Mouse (Mus musculus) embryonic facial prominence, embryonic 12.5 days (tissue): ENCODE data around the gene Selenof. TPM values are rescaled to one million over a fixed set of nuclear protein-coding genes. Genes with fewer than 3 reads are reported as not detected.
"Not testable (repeated sequence)": the region's sequence is repeated elsewhere in the genome, so short reads cannot be mapped to it uniquely, and the experiment has no call there.

ENCODE experiments used
- ATAC-seq: fragments of 200-750 bp; cut with Nextera tagmentation; 2 replicates; pipeline ENCODE4 v1.8.0; 2017; ENCODE audit not compliant: insufficient number of reproducible peaks, insufficient read depth, low FRiP score, low TSS enrichment
- H3K27ac ChIP-seq: fragments of 300-500 bp; sonication (generic); 2 replicates; pipeline ENCODE4 v1.5.1; 2016; ENCODE audit warnings: mild to moderate bottlenecking
- H3K27me3 ChIP-seq: fragments of 300-500 bp; sonication (generic); 2 replicates; pipeline ENCODE4 v1.6.1; 2016; ENCODE audit warnings: mild to moderate bottlenecking, moderate library complexity
- H3K36me3 ChIP-seq: fragments of 300-500 bp; sonication (generic); 2 replicates; pipeline ENCODE4 v1.6.1; 2016; ENCODE audit warnings: mild to moderate bottlenecking
- H3K4me1 ChIP-seq: fragments of 300-500 bp; sonication (generic); 2 replicates; pipeline ENCODE4 v1.6.1; 2016
- H3K4me2 ChIP-seq: fragments of 300-500 bp; sonication (generic); replicated peaks from 2 replicates; pipeline ENCODE4 v1.6.1; 2016; ENCODE audit warnings: mild to moderate bottlenecking, moderate library complexity
- H3K4me3 ChIP-seq: fragments of 300-500 bp; sonication (generic); 2 replicates; pipeline ENCODE4 v1.5.1; 2016; ENCODE audit warnings: mild to moderate bottlenecking
- H3K9ac ChIP-seq: fragments of 300-500 bp; sonication (generic); 2 replicates; pipeline ENCODE4 v1.6.1; 2016; ENCODE audit warnings: mild to moderate bottlenecking, moderate library complexity
- H3K9me3 ChIP-seq: fragments of 300-500 bp; sonication (generic); 2 replicates; pipeline ENCODE4 v1.6.1; 2016; ENCODE audit warnings: mild to moderate bottlenecking, moderate library complexity
- WGBS: fragments of 180-500 bp; shearing (Covaris S2); methylation state at CpG from one replicate; pipeline ENCODE4 v1.1.7; 2016; 5-methylcytosine and 5-hydroxymethylcytosine counted together
- polyA plus RNA-seq: library from polyadenylated mRNA; unstranded; fragments of >200 nt; fragmentation: Nextera tagmentation; extraction: Ambion mirVana; gene quantifications from 2 replicates; pipeline ENCODE4 v1.2.1, GENCODE M21; 2016

The Selenof gene
- polyA plus RNA-seq, 1 experiment from 2014 or later, result 511 TPM

DNA sequence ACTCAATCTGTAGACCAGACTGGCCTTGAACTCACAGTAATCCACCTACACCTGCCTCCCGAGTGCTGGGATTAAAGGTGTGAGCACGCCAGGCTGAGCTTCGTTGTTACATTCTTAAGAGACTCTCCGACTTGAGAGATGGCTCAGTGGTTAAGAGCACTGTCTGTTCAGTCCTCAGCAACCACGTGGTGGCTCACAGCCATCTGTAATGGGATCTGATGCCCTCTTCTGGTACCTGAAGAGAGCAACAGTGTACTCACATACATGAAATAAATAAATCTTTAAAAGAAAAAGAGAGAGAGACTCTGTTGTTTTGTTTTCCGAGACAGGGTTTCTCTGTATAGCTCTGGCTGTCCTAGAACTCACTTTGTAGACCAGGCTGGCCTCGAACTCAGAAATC, 35.7 kb downstream of the Selenof start:
- H3K36me3 ChIP-seq, H3K4me2 ChIP-seq, H3K4me1 ChIP-seq, H3K9me3 ChIP-seq, H3K9ac ChIP-seq, ATAC-seq, H3K27ac ChIP-seq, H3K4me3 ChIP-seq, H3K27me3 ChIP-seq: not testable (repeated sequence)
- 71% methylated on average over 7 of the region's 7 CpGs for WGBS

DNA sequence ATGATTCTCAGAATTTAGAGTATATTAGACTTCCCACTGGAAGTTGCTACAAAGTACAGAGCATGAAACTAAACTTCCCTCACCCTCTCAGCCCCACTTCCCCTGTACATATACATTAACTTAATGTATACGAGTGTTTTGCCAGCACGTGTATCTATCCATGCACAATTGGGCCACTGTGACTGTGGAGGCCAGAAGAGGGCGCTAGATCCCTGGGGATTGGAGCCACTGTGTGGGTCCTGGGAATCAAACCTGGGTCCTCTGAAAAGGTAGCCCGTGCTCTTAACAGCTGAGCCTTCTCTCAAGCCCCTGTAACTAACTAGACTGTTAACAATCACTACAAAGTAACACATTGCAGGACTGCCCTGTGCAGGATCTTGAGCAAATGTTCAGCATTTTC, 36.3 kb downstream of the Selenof start:
- Histone ChIP-seq H3K36me3 (no peaks in the 10 kb centered on the region), H3K9me3 (0 out of 2 replicates have a peak, but pooled peaks cover 5% of the 10 kb centered on the region), H3K27me3 (no peaks in the 10 kb centered on the region), H3K4me2 (no peak overlapping the region), H3K9ac (no peak overlapping the region), H3K27ac (no peak overlapping the region), H3K4me1 (0 out of 2 replicates have a peak, but pooled peaks cover 5% of the 10 kb centered on the region), H3K4me3 (no peak overlapping the region)
- WGBS, result 65% methylated on average over 4 of the region's 4 CpGs
- no peak for ATAC-seq

DNA sequence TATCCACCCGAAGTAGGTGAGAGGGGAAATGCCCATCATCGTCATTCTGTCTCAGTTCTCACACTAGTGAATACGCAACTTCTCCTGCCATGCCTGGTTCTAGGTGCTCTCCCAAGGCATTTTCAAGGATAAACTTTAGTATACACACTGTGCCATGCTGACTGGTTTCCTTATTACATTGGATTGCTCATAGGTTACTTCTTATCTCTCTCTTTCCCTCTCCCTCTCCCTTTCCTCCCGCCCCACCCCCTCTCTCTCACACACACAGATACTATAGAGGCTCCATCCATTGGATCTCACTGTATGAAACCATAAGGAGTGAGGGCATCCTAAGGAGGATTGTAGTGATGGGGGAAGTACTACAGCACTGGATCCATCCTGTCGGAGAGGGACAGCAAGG, 38.0 kb downstream of the Selenof start:
- Histone ChIP-seq H3K27ac (no peak overlapping the region), H3K4me2 (no peak overlapping the region), H3K36me3 (no peaks in the 10 kb centered on the region), H3K4me1 (peaks cover 12% of the 10 kb centered on the region; the same call in 1 of the 2 replicates), H3K4me3 (no peak overlapping the region), H3K9me3 (0 out of 2 replicates have a peak, but pooled peaks cover 5% of the 10 kb centered on the region), H3K9ac (no peak overlapping the region), H3K27me3 (no peaks in the 10 kb centered on the region)
- WGBS, result 84% methylated on average over 5 of the region's 5 CpGs
- no peak for ATAC-seq

DNA sequence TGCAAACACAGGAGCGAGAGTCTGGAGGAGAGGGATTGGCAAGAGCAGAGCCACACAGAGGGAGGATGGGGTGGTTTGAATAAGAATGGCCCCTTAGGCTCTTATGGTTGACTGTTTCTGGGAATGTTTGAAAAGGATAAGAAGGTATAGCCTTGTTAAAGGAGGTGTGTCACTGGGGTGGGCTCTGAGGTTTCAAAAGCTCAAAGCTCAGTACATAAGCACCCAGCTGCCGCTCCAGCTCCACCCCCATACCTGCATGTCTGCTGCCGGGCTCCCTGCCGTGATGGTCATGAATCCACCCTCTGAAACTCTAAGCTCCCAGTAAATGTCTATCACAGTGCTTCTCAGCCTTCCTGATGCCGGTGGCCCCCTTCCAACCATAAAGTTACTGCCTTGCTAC, 40.7 kb downstream of the Selenof start:
- 45% methylated on average over 5 of the region's 5 CpGs for WGBS
- Histone ChIP-seq H3K36me3 (no peaks in the 10 kb centered on the region), H3K27me3 (no peaks in the 10 kb centered on the region), H3K4me2 (no peak overlapping the region), H3K4me1 (peaks cover 12% of the 10 kb centered on the region; the same call in 1 of the 2 replicates), H3K9ac (no peak overlapping the region), H3K9me3 (0 out of 2 replicates have a peak, but pooled peaks cover 5% of the 10 kb centered on the region), H3K4me3 (no peak overlapping the region), H3K27ac (no peak overlapping the region)
- no peak for ATAC-seq

DNA sequence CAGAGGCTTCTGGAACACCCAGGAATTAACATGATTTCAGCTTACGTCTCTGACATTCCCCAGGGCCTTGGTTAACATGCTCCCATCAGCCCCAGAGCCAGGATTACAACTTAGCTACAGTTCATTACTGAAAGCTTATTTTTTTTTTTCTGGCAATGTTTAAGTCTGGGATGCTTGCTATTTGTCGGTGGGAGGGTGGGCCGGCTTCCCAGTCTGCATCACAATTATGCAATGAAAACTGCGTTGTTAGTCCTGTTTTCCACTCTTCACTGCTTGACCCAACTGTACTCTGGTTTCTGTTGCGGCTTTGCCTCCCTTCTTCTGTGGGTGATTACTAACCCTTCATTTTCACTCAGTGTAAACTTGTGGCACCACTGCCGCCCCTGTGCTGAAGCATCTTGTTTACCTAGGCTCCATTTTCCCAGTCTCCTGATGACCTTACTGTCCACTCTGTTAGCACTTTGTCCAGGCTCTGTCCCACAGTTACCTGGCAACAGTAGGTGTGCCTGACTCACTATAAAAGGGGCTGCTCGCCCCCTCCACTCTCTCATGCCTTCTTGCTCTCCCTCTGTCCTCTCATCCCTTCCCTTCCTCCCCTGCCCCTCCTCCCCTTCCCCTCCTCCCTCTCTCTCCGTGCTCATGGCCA, 41.6 kb downstream of the Selenof start:
- no peaks in the 10 kb centered on the region for H3K36me3 ChIP-seq

DNA sequence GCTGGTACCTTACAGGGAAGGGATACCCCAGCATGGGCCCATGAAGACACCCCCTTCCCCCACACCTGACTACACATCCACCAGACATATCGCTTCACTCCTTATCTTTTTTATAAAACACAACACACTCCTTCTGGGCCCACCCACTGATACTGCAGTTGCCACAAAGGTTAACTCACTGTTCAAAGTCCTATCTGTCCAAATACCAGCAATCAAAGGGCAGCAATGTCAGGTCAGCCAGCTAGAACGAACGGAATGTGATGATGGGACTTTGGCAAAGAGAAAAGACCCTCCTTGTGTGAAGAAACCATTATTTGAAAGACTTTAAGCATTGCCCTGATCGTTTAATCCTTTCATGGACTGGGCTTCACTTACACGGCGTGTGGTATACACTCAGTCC, 42.3 kb downstream of the Selenof start:
- Histone ChIP-seq H3K4me1 (peaks cover 20% of the 10 kb centered on the region; the same call in 1 of the 2 replicates), H3K4me2 (no peak overlapping the region), H3K27ac (0 out of 2 replicates have a peak overlapping the region, but pooled peaks have one; percentile 12), H3K4me3 (no peak overlapping the region), H3K9ac (no peak overlapping the region), H3K27me3 (no peaks in the 10 kb centered on the region), H3K9me3 (0 out of 2 replicates have a peak, but pooled peaks cover 5% of the 10 kb centered on the region), H3K36me3 (no peaks in the 10 kb centered on the region)
- no peak for ATAC-seq
- 78% methylated on average over 6 of the region's 6 CpGs for WGBS

More for the DNA sequence above, 41.6 kb downstream of the Selenof start:
- no peak overlapping the region for H3K4me3 ChIP-seq
- no peaks in the 10 kb centered on the region for H3K27me3 ChIP-seq
- 53% methylated on average over 8 of the region's 8 CpGs for WGBS
- H3K4me1 ChIP-seq, result peaks cover 15% of the 10 kb centered on the region; the same call in 1 of the 2 replicates
- H3K9ac ChIP-seq, result no peak overlapping the region
- no peak overlapping the region for H3K4me2 ChIP-seq
- H3K27ac ChIP-seq, result 0 out of 2 replicates have a peak overlapping the region, but pooled peaks have one; percentile 12
- H3K9me3 ChIP-seq, result 0 out of 2 replicates have a peak, but pooled peaks cover 5% of the 10 kb centered on the region
- no peak for ATAC-seq

DNA sequence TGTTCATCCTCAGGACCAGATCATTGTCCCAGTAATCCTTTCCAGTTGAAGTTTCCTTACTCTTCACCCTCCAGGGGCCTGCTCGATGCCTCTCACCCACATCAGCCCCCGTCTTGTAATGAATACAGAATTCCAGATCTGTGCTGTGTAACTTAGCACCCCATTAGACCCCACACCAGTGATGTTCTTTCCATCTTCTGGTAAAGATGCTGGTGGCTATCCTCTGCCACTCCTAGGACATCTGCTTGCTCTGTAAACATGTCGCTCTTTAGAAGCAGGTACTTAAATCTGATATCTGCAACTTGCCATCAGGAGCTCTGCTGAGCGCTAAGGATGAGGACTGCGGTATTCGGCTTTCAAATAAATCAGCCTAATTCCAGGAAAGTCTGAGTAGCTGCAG, 44.2 kb downstream of the Selenof start:
- no peak for ATAC-seq
- 81% methylated on average over 6 of the region's 6 CpGs for WGBS

DNA sequence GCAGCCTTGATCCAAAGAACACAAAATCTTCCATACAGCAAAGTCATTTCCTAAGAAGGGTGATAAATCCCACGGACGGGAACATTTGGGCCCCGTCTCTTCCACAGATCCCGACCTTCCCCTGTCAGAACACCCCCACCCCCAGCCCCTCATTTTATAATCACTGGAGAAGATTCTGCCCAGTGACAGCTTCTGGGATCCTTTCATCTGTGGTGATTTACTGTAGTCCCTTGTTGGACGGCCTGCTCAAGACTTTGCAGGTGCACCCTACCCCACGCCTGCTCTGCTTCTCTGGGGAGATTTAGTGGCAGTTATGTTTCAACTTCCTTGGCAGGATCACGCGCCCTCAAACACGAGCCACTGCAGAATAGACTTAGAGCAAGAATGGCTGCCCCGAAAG, 44.6 kb downstream of the Selenof start:
- H3K4me2 ChIP-seq, result no peak overlapping the region
- no peak overlapping the region for H3K9ac ChIP-seq
- 85% methylated on average over 10 of the region's 10 CpGs for WGBS
- ATAC-seq, result no peak
- no peaks in the 10 kb centered on the region for H3K36me3 ChIP-seq
- H3K4me3 ChIP-seq, result no peak overlapping the region
- H3K9me3 ChIP-seq, result 0 out of 2 replicates have a peak, but pooled peaks cover 2% of the 10 kb centered on the region
- no peak overlapping the region for H3K27ac ChIP-seq
- peaks cover 20% of the 10 kb centered on the region; the same call in 1 of the 2 replicates for H3K4me1 ChIP-seq
- H3K27me3 ChIP-seq, result no peaks in the 10 kb centered on the region

More for the DNA sequence above, 44.2 kb downstream of the Selenof start:
- H3K4me3 ChIP-seq, result no peak overlapping the region
- no peak overlapping the region for H3K4me2 ChIP-seq
- H3K36me3 ChIP-seq, result no peaks in the 10 kb centered on the region
- 0 out of 2 replicates have a peak, but pooled peaks cover 2% of the 10 kb centered on the region for H3K9me3 ChIP-seq
- H3K27me3 ChIP-seq, result no peaks in the 10 kb centered on the region
- H3K27ac ChIP-seq, result no peak overlapping the region
- H3K4me1 ChIP-seq, result peaks cover 20% of the 10 kb centered on the region; the same call in 1 of the 2 replicates
- H3K9ac ChIP-seq, result no peak overlapping the region

DNA sequence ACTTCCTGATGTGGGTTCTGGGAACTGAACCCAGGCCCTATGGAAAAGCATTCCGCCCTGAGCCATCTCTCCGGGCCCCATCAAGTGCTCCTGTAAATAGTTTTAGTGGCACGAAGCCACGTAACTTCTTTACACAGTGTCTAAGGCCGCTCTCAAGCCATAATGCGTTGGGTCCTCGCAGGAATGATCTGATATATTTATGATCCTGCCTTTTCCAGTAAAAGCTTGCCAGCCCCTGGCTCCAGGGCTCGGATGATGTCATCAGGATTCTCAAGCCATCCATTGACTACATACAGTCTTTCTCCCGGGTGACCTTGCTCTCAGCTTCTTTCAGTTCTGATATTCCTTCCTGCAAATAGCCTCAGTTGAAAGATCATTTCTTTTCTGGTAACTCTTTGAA, 45.4 kb downstream of the Selenof start:
- WGBS, result 85% methylated on average over 9 of the region's 9 CpGs
- no peak for ATAC-seq
- no peaks in the 10 kb centered on the region for H3K36me3 ChIP-seq
- H3K4me3 ChIP-seq, result no peak overlapping the region
- peaks cover 20% of the 10 kb centered on the region; the same call in 1 of the 2 replicates for H3K4me1 ChIP-seq
- H3K9me3 ChIP-seq, result 0 out of 2 replicates have a peak, but pooled peaks cover 2% of the 10 kb centered on the region
- no peak overlapping the region for H3K27ac ChIP-seq
- H3K27me3 ChIP-seq, result no peaks in the 10 kb centered on the region
- no peak overlapping the region for H3K9ac ChIP-seq
- H3K4me2 ChIP-seq, result no peak overlapping the region

DNA sequence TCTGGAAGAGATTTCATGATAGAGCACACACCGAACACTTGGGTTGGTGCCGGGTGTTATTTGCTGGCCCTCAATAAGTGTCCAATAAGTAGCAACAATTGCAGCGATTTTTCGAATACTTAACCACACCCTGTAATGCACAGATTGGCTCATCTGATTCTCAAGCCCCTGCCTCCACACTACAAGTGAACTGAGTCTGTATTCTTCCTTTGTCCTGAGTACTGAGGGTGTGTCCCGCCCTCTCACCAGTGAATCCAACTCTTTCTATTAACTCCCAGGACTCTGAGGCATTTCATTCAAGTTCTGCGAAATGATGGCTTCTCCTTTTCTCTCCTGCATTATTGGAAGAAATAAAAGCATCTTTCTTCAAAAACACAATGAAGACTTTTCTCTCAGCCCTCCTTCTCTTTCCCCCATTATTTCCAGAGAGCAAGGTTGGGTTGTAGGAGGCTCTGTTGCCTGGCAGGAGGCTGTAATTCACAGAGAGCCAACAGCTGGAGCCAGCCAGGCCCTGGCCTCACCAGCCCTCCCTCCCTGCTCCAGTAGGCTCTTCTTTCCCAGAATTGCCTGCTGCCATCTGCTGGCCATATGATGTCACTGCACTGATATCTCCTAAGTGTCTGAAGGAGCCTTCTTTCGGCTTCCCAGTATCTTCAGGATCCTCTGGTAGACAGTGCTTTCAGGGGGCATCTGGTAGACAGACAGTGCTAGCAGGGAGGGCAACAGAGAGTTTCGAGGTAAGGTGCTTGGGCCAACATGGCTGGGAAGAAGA, 46.7 kb downstream of the Selenof start:
- Histone ChIP-seq H3K27ac (no peak overlapping the region), H3K4me2 (no peak overlapping the region), H3K4me3 (no peak overlapping the region), H3K9me3 (0 out of 2 replicates have a peak, but pooled peaks cover 2% of the 10 kb centered on the region), H3K9ac (no peak overlapping the region), H3K4me1 (peaks cover 11% of the 10 kb centered on the region; the same call in 1 of the 2 replicates), H3K36me3 (no peaks in the 10 kb centered on the region), H3K27me3 (no peaks in the 10 kb centered on the region)
- peak; percentile 81 for ATAC-seq
- 71% methylated on average over 8 of the region's 8 CpGs for WGBS

DNA sequence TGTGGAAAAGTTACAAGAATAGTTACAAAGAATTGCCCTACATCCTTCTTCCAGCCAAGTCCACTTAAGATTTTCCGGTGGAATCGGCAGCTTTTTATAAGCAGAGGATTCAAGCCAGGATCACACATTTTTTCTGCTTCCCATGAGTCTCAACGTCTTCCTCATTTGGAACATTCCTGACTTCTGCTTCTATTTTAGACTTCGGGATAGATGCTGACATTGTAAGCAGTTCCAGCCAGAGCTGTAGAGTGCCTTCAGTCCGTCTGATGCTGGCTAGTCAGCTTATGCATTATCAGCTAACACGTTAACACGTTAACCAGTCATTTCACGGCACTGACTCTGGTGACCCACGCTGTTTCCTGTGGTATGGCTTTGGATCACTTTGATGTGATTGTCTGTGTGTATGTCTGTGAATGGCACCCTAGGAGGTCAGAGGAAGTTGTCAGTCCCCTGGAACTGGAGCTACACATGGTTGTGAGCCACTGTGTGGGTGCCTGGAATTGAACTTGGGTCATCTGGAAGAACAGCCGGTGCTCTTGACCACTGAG, 47.6 kb downstream of the Selenof start:
- ATAC-seq, result peak; percentile 5; the same call in 1 of the 2 replicates
- Histone ChIP-seq H3K36me3 (no peaks in the 10 kb centered on the region), H3K27me3 (no peaks in the 10 kb centered on the region), H3K27ac (no peak overlapping the region), H3K4me3 (no peak overlapping the region), H3K4me1 (peaks cover 8% of the 10 kb centered on the region; the same call in 1 of the 2 replicates), H3K9ac (no peak overlapping the region), H3K4me2 (no peak overlapping the region), H3K9me3 (0 out of 2 replicates have a peak, but pooled peaks cover 2% of the 10 kb centered on the region)
- 85% methylated on average over 10 of the region's 10 CpGs for WGBS
